ENCODE assay signal across 14 mouse cellular contexts in genomic region chr8:95028391-95028790, GRCm38 (mm10). TPM values are rescaled to one million over a fixed set of nuclear protein-coding genes. Genes with fewer than 3 reads are reported as not detected.
DNase-seq lines count a peak whose midpoint lies in the region; ATAC-seq and TF ChIP-seq lines count a peak whose summit lies in the region.
"Not testable (repeated sequence)": the region's sequence is repeated elsewhere in the genome, so short reads cannot be mapped to it uniquely, and the experiment has no call there.
"Had no signal": no experiment of that assay in that cellular context is flagged by ENCODE, and none has a peak within 500 bp of the region (broad histone marks: within the 10 kb centered on the region; RNA-seq: fewer than 3 reads in every experiment).

No protein-coding gene starts in this region.

- H3K79me2 ChIP-seq in MEL (ENCODE audit: control insufficient read depth, insufficient read depth, low read length, poor library complexity); myocyte (ENCODE audit: control insufficient read depth, insufficient read depth): not testable (repeated sequence)

- H3K4me3 ChIP-seq in MEL (ENCODE audit: control insufficient read depth in 1 of 2, insufficient read depth in 1 of 2, low read depth in 2 of 2, low read length in 2 of 2); hindbrain, embryonic 11.5 days (ENCODE audit: low read depth, low read length); limb, embryonic 11.5 days (ENCODE audit: low read depth, low read length); myocyte: not testable (repeated sequence)

- not testable (repeated sequence) for ATAC-seq in hindbrain, embryonic 11.5 days (ENCODE audit: low FRiP score); limb, embryonic 11.5 days (ENCODE audit: insufficient number of reproducible peaks, low FRiP score, low TSS enrichment, low read depth)

- TF ChIP-seq EP300 in MEL (IDR thresholded peaks at IDR 0.05; ENCODE audit: low read depth in 1 of 2, low read length in 2 of 2): not testable (repeated sequence)

- H3K36me3 ChIP-seq in MEL (ENCODE audit: control insufficient read depth in 1 of 2, insufficient read depth in 2 of 2, low read length in 2 of 2); hindbrain, embryonic 11.5 days (ENCODE audit: control insufficient read depth, insufficient read depth, low read length); limb, embryonic 11.5 days (ENCODE audit: control insufficient read depth, insufficient read depth, low read length); myocyte (ENCODE audit: control insufficient read depth, insufficient read depth): not testable (repeated sequence)

- not testable (repeated sequence) for TF ChIP-seq CTCF in MEL (IDR thresholded peaks at IDR 0.05 in 2 of 3, conservative IDR thresholded peaks at IDR 0.05 in 1 of 3; ENCODE audit: control insufficient read depth in 1 of 3, insufficient read depth in 1 of 3, low read depth in 2 of 3, low read length in 3 of 3, poor library complexity in 1 of 3, severe bottlenecking in 1 of 3)

- not testable (repeated sequence) for TF ChIP-seq RAD21 in MEL (IDR thresholded peaks at IDR 0.05; ENCODE audit: low read depth, low read length)

- not testable (repeated sequence) for H3ac ChIP-seq in myocyte (ENCODE audit: control insufficient read depth, insufficient read length)

- H3K9ac ChIP-seq in MEL (ENCODE audit: control insufficient read depth, low read depth, low read length, poor library complexity, severe bottlenecking); hindbrain, embryonic 11.5 days (ENCODE audit: low read depth, low read length); limb, embryonic 11.5 days (ENCODE audit: low read length): not testable (repeated sequence)

- not testable (repeated sequence) for H3K4me2 ChIP-seq in hindbrain, embryonic 11.5 days (replicated peaks; ENCODE audit: low read depth, low read length); limb, embryonic 11.5 days (ENCODE audit: low read depth, severe bottlenecking); myocyte (ENCODE audit: low read depth)

- TF ChIP-seq POLR2A in MEL (IDR thresholded peaks at IDR 0.05; ENCODE audit: control insufficient read depth in 1 of 2, insufficient read depth in 1 of 2, low read depth in 1 of 2, low read length in 2 of 2, poor library complexity in 1 of 2); myocyte (IDR thresholded peaks at IDR 0.05; ENCODE audit: insufficient read length, low read depth): not testable (repeated sequence)

- DNase-seq in A20 (ENCODE audit: low read depth, low spot score): peak; percentile 7
- peak; percentile 65 for DNase-seq in MEL (ENCODE audit: low read depth, low spot score)
- peak; percentile 49 for DNase-seq in adrenal gland, postnatal 14 days
- peak; percentile 41 for DNase-seq in embryo, embryonic 11.5 days (ENCODE audit: low read depth, low spot score)
- peak; percentile 55 for DNase-seq in hindbrain, embryonic 11.5 days (ENCODE audit: low spot score)
- DNase-seq in limb, embryonic 11.5 days (ENCODE audit: low spot score): peak; percentile 68
- DNase-seq in thymus, postnatal 0 days (ENCODE audit: low spot score): peak; percentile 54

- not testable (repeated sequence) for H3K27me3 ChIP-seq in MEL (ENCODE audit: control insufficient read depth in 1 of 2, insufficient read depth in 2 of 2, low read length in 2 of 2); hindbrain, embryonic 11.5 days (ENCODE audit: control insufficient read depth, insufficient read depth, low read length); limb, embryonic 11.5 days (ENCODE audit: control insufficient read depth, insufficient read depth, low read length); myocyte (ENCODE audit: control insufficient read depth, insufficient read depth, insufficient read length)

- not testable (repeated sequence) for H3K9me3 ChIP-seq in MEL (replicated peaks; ENCODE audit: insufficient read depth, low read length); hindbrain, embryonic 11.5 days (ENCODE audit: control insufficient read depth, low read length); limb, embryonic 11.5 days (ENCODE audit: control insufficient read depth, low read length)

- H3K27ac ChIP-seq in MEL (ENCODE audit: control insufficient read depth, low read depth, low read length); hindbrain, embryonic 11.5 days (ENCODE audit: low read depth, low read length); limb, embryonic 11.5 days (replicated peaks; ENCODE audit: low read depth, low read length): not testable (repeated sequence)

- H3K4me1 ChIP-seq in MEL (ENCODE audit: control insufficient read depth in 1 of 2, insufficient read depth in 2 of 2, low read length in 2 of 2); hindbrain, embryonic 11.5 days (replicated peaks; ENCODE audit: control insufficient read depth, insufficient read depth, low read length); limb, embryonic 11.5 days (ENCODE audit: control insufficient read depth, insufficient read depth, low read length): not testable (repeated sequence)

- WGBS in hindbrain, embryonic 11.5 days: 54% methylated on average over 7 of the region's 7 CpGs
- WGBS in limb, embryonic 11.5 days: 55% methylated on average over 7 of the region's 7 CpGs

TF ChIP-seq in myocyte, 11 proteins besides CTCF, POLR2A, EP300 and RAD21:
- TF ChIP-seq REST (IDR thresholded peaks at IDR 0.05; ENCODE audit: insufficient read depth, insufficient read length): peak; percentile 64

RNA-seq across cellular contexts. Expression of gene Adgrg3, which starts 10.9 kb away (rescaled TPM):
- total RNA-seq in MEL (2012; rRNA removed): not detected in 2 replicates
- under 1 TPM in 1 of 2 experiments, not detected in 1; 0.08 TPM for polyA plus RNA-seq in MEL (2012; ENCODE audit: insufficient read depth in 1 of 2, insufficient read length in 2 of 2, low read depth in 1 of 2, low replicate concordance in 2 of 2, missing spikeins in 1 of 2)
- total RNA-seq in adrenal gland, postnatal 14 days (2021): 4.0 and 4.2 TPM in 2 replicates
- polyA plus RNA-seq in hindbrain, embryonic 11.5 days (2014; fragmentation: Nextera tagmentation; extraction: Ambion mirVana): 2.5 and 4.7 TPM in 2 replicates
- 2.7 and 3.8 TPM in 2 replicates for polyA plus RNA-seq in limb, embryonic 11.5 days (2014; fragmentation: Nextera tagmentation; extraction: Ambion mirVana)
- polyA plus RNA-seq in myocyte (2012; fragmentation: generic; extraction: Trizol): 9.1 TPM
- 8.5 and 9.7 TPM in 2 replicates for polyA plus RNA-seq in thymus, postnatal 0 days (2015; fragmentation: Nextera tagmentation; extraction: Ambion mirVana)

RNA-seq across cellular contexts. Expression of gene Drc7, which starts 26.5 kb away (rescaled TPM):
- total RNA-seq in MEL (2012; rRNA removed): 0.04 TPM in 1 of 2 replicates, not detected in the other
- polyA plus RNA-seq in MEL (2012; ENCODE audit: insufficient read depth in 1 of 2, insufficient read length in 2 of 2, low read depth in 1 of 2, low replicate concordance in 2 of 2, missing spikeins in 1 of 2) (under 1 TPM in 1 of 2 experiments, not detected in 1; 0.07 TPM), myocyte (2012; fragmentation: generic; extraction: Trizol) (0.02 TPM)
- total RNA-seq in adrenal gland, postnatal 14 days (2021): not detected in 2 replicates
- 1.0 and 1.2 TPM in 2 replicates for polyA plus RNA-seq in hindbrain, embryonic 11.5 days (2014; fragmentation: Nextera tagmentation; extraction: Ambion mirVana)
- 0.11 and 0.18 TPM in 2 replicates for polyA plus RNA-seq in limb, embryonic 11.5 days (2014; fragmentation: Nextera tagmentation; extraction: Ambion mirVana)
- 1.3 TPM in 2 replicates for polyA plus RNA-seq in thymus, postnatal 0 days (2015; fragmentation: Nextera tagmentation; extraction: Ambion mirVana)
- total RNA-seq: adrenal gland, adult 8-10 months; gastrocnemius, postnatal 36 days; heart, adult 8-10 months; liver, adult 2 months had no signal
- polyA plus RNA-seq: G1E; liver, adult 2 months; urinary bladder, adult 2 months had no signal

RNA-seq across cellular contexts. Expression of gene Katnb1, which starts 52.6 kb away (rescaled TPM):
- 13.6 and 14.2 TPM in 2 replicates for total RNA-seq in MEL (2012; rRNA removed)
- 10 to 100 TPM in 1 of 2 experiments, not detected in 1; 23.8 TPM for polyA plus RNA-seq in MEL (2012; ENCODE audit: insufficient read depth in 1 of 2, insufficient read length in 2 of 2, low read depth in 1 of 2, low replicate concordance in 2 of 2, missing spikeins in 1 of 2)
- total RNA-seq in adrenal gland, postnatal 14 days (2021): 8.3 and 12.0 TPM in 2 replicates
- 24.8 and 30.0 TPM in 2 replicates for polyA plus RNA-seq in hindbrain, embryonic 11.5 days (2014; fragmentation: Nextera tagmentation; extraction: Ambion mirVana)
- 23.6 and 31.7 TPM in 2 replicates for polyA plus RNA-seq in limb, embryonic 11.5 days (2014; fragmentation: Nextera tagmentation; extraction: Ambion mirVana)
- polyA plus RNA-seq in myocyte (2012; fragmentation: generic; extraction: Trizol): 20.0 TPM
- 20.1 and 20.3 TPM in 2 replicates for polyA plus RNA-seq in thymus, postnatal 0 days (2015; fragmentation: Nextera tagmentation; extraction: Ambion mirVana)

RNA-seq across cellular contexts. Expression of gene Adgrg1, which starts 53.8 kb away (rescaled TPM):
- total RNA-seq in MEL (2012; rRNA removed): 4.2 and 7.2 TPM in 2 replicates
- 10 to 100 TPM in 1 of 2 experiments, not detected in 1; 33.2 TPM for polyA plus RNA-seq in MEL (2012; ENCODE audit: insufficient read depth in 1 of 2, insufficient read length in 2 of 2, low read depth in 1 of 2, low replicate concordance in 2 of 2, missing spikeins in 1 of 2)
- 35.5 and 54.3 TPM in 2 replicates for total RNA-seq in adrenal gland, postnatal 14 days (2021)
- polyA plus RNA-seq in hindbrain, embryonic 11.5 days (2014; fragmentation: Nextera tagmentation; extraction: Ambion mirVana): 138 and 160 TPM in 2 replicates
- polyA plus RNA-seq in limb, embryonic 11.5 days (2014; fragmentation: Nextera tagmentation; extraction: Ambion mirVana): 10.6 and 11.1 TPM in 2 replicates
- polyA plus RNA-seq in myocyte (2012; fragmentation: generic; extraction: Trizol): 12.4 TPM
- 37.8 and 43.2 TPM in 2 replicates for polyA plus RNA-seq in thymus, postnatal 0 days (2015; fragmentation: Nextera tagmentation; extraction: Ambion mirVana)

Comparison
In these comparisons a context has a peak if more than half of its experiments do, and no peak if none do; other contexts are left out.
1. DNase-seq: peak in every context shown above with its lines; median percentile 68 in limb, embryonic 11.5 days; 65 in MEL; 55 in hindbrain, embryonic 11.5 days; 54 in thymus, postnatal 0 days; 49 in adrenal gland, postnatal 14 days; 41 in embryo, embryonic 11.5 days; 7 in A20.